Mouse (Mus musculus) fibroblast of lung, adult 2 months (primary cell): ENCODE results near the gene Apbb2.
A peak's percentile ranks its signal among the peaks of the same experiment; 100 is the strongest.

ENCODE experiments used
- DNase-seq: peaks from one replicate; pipeline ENCODE4 v3.0.0-alpha.2; 2011; ENCODE audit warnings: low read depth

Apbb2 gene

GRCm38 (mm10) chr5:66415700-66416543, 202.7 kb downstream of the Apbb2 start:
- no peak for DNase-seq

DNA sequence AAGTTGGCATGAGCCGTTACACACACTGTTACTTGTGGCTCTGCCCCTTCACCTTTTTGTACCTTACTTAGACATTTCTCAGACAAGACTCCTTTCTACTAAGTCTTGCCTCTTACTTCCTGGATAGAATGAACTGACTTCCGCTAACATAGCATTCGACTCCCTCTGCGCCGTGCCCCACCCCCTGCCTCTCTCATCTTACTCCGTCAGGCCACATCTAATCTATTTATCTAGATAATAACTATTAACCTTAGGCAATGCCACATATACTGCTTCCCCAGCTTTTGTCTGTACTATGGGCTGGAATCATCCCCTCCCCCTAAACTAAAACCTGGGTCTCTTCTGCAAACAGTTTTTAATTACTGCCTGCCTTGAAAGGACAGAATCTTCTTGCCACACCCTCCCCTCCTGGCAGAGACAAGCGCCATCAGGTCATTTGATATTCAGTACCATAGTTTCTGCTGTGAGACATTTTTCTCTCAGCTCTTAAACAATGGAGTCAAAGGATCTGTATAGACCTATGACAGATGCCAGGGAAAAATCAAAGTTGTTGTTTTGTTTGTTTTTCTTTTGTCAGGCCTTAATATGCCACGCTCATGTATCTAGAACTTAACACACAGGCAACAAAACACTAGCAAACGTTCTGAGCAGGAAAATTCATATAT, 203.4 kb downstream of the Apbb2 start:
- no peak for DNase-seq

GRCm38 (mm10) chr5:66413402-66413801, 205.2 kb downstream of the Apbb2 start:
- DNase-seq = no peak

GRCm38 (mm10) chr5:66412821-66413220, 205.8 kb downstream of the Apbb2 start:
- no peak for DNase-seq

GRCm38 (mm10) chr5:66408546-66408945, 210.0 kb downstream of the Apbb2 start:
- no peak for DNase-seq

DNA sequence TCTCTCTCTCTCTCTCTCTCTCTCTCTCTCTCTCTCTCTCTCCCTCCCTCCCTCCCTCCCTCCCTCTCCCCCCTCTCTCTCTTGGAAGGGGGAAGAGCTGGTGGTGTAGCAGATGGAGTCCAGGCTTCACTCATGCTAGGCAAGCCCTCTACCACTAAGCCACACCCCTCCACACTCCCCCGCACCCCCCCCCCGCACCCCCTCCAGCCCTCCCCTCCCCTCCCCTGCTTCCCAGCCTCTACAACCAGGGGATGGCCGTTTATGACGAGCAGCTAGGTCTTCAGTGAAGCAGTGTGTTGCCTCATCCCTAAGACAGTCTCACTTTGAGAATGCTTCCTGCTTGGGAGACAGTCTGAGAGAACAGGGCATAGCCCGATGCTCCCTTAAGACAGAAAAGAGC, 210.6 kb downstream of the Apbb2 start:
- no peak for DNase-seq

- no peak for DNase-seq
Measured at GRCm38 (mm10) chr5:66406431-66406830, 212.2 kb downstream of the Apbb2 start.

- DNase-seq = peak; percentile 96
Measured at GRCm38 (mm10) chr5:66405731-66406399, 212.7 kb downstream of the Apbb2 start.

- DNase-seq = peak; percentile 25
Measured at GRCm38 (mm10) chr5:66405305-66405704, 213.3 kb downstream of the Apbb2 start.

- no peak for DNase-seq
Measured at GRCm38 (mm10) chr5:66400563-66400962, 218.0 kb downstream of the Apbb2 start.

DNA sequence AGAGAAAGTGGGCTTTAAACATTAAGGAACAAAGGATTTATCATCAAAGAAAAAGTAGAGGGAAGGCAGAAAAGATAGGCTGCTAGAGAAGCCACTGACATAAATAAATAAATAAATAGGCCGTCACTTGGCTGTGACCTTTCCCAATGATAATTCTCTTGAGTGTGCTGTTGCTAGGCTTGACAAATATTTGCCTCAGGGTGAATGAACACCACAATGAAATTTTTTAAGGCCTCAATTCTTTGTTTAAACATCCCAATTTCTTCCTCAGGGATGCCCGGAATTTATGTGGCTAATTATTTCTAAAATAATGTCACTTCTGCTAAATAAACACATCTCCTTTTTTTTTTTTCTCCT, 219.3 kb downstream of the Apbb2 start:
- DNase-seq = no peak

GRCm38 (mm10) chr5:66398530-66399263, 219.9 kb downstream of the Apbb2 start:
- no peak for DNase-seq

DNA sequence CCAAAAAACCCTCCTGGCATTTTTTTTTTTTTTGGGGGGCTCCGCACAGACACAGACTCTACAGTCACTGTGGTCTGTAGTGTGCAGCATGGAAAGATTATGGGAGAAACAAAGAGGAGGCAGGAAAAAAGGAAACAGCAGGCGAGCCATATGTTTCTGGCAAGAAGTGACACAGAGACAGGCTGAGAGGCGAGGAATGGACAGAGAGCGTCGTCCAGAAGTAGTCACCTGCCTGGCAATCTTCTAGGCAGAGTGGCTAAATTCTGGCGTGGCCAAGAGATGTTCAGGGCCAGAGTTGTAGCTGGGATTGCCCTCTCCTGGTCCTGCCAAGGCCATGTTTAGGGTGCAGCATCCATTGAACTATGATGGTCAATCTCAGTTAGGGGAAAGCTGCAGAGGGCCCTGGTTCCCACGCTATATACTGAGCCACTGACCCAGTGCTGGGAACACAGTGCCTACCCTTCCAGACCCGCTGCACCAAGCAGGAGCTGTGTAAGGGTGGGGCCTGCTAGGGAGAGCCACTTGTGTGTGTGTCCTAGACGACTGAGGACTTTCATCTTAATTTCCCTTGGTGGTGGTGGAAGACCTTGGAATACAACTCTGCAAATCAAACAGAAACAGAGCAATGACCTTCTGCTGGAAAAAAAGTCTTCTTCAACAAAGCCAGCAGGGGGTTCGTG, 224.7 kb downstream of the Apbb2 start:
- no peak for DNase-seq

- DNase-seq = peak; percentile 93
Measured at GRCm38 (mm10) chr5:66392861-66393529, 225.6 kb downstream of the Apbb2 start.

DNA sequence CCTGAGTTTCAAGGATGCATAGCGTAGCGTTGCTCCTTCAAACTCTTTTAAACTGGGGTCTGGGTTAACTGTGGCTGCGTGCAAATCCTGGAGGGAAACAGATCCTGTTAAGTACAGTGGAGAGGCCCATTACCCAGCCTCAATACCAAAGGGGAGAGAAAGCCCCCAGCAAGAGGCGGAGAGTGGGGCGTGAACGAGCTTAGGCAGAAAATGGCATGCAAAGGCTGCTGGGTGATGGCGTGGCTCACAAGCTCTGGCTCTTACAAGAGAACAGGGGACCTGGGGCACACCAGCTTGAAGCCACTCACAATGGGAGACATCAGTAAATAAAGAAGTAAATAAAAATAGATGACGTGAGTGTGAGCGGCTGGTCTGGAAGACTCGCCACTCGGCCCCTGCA, 226.8 kb downstream of the Apbb2 start:
- no peak for DNase-seq

DNA sequence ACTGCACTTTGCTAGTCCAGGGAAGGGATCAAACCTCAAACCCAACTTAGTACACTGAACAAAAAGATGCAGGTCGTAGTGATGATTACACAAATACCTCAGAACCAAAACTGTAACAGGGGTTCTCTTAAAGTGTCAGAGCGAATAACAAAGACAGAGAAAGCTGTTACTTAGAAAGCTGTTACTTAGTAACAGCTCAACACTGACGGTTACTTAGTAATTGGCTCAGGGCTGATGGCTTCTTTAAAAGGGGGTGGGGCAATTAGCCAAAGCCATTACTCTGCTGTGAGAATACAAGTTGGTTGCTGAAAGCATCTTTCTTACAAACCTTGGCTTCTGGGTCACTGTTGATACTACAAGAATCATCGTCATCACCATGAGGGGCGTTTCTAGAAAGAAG, 227.3 kb downstream of the Apbb2 start:
- no peak for DNase-seq

GRCm38 (mm10) chr5:66390567-66390966, 228.0 kb downstream of the Apbb2 start:
- DNase-seq = no peak

DNA sequence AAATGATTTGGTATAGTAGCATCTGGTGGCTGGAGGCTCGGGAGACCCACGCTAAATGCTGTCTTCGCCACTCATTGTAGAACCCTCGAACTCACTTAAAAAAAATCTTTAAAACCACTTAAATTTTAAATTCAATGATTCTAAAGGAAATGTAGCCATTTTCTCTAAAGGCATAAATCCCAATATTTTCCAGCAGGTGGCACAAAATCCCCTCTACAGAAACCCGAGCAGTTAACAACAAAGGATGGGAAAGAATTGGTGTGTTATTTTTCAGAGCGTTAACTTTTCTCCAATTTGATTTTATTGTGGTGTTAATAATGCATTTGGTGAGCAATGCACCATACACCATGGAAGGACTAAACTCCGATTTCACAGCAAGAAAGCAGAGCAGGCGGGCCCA, 231.1 kb downstream of the Apbb2 start:
- DNase-seq = no peak

GRCm38 (mm10) chr5:66385636-66386035, 232.9 kb downstream of the Apbb2 start:
- DNase-seq = peak; percentile 79

DNA sequence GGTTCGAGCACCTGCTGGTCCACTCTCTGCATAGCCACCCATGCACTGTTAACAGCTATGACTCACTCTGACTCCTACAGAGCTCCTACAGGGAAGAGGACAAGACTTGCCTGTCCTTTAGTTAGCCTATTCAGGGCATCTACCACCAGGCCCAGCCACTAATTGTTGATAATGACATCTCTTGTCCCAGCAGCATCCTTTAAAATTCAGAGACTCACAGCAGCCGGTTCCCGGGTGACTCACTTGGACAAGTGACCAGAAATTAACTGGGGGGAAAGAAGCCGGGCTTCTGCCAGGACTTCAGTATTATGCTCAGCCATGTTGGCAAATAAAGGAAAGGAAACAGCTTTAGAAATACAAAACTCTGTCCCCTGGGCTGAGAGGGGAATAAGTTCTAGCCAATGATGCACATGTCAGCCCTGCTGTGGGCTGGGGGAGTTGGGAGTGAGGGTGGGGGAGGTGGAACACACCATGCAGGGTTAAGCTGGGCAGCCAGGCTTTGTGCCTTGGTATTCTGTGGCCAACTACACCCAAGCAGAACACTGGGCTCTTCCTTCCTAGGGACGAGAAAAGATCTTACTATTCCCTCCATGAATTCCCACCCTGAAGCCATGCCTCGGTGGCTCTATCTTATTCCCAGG, 233.7 kb downstream of the Apbb2 start:
- no peak for DNase-seq

- DNase-seq = no peak
Measured at GRCm38 (mm10) chr5:66384114-66384513, 234.5 kb downstream of the Apbb2 start.
